Mouse (Mus musculus): ENCODE measurements around the gene Cacna2d1. TPM values are rescaled to one million over a fixed set of nuclear protein-coding genes. Genes with fewer than 3 reads are reported as not detected.

The Cacna2d1 gene
- polyA plus RNA-seq, 1 experiment from 2014 or later: 29.8 TPM

DNA sequence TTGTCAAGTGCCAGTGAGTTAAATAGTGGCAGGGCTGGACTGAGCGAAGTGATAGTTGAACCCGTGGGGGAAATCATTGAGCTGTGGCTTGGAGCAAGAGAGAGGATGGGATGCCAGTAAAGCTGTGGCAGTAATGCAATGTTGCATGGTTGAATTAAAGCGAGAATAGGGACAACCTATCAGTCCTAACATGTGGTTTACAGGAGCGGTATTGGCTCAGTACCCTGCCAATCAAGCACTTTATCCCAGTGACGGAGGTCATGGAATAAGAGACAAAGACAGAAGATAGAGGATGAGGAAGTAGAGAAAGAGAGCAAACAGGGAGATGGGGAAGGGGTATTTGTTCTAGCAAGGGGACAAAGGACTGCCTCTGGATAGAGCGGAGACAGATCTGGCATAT is 187.6 kb downstream of the Cacna2d1 start:
- no peaks in the 10 kb centered on the region for H3K27me3 ChIP-seq
- no peak overlapping the region for H3K4me2 ChIP-seq
- ATAC-seq (ENCODE audit: low FRiP score, low read depth): peak; percentile 33; the same call in 1 of the 2 replicates
- H3K4me3 ChIP-seq: no peak overlapping the region
- H3K4me1 ChIP-seq (replicated peaks): 0 out of 2 replicates have a peak, but pooled peaks cover 4% of the 10 kb centered on the region
- no peak overlapping the region for H3K27ac ChIP-seq (replicated peaks)
- H3K9ac ChIP-seq: no peak overlapping the region
- no peaks in the 10 kb centered on the region for H3K9me3 ChIP-seq
- 75% methylated on average over 6 of the region's 6 CpGs for WGBS
- H3K36me3 ChIP-seq: no peaks in the 10 kb centered on the region

DNA sequence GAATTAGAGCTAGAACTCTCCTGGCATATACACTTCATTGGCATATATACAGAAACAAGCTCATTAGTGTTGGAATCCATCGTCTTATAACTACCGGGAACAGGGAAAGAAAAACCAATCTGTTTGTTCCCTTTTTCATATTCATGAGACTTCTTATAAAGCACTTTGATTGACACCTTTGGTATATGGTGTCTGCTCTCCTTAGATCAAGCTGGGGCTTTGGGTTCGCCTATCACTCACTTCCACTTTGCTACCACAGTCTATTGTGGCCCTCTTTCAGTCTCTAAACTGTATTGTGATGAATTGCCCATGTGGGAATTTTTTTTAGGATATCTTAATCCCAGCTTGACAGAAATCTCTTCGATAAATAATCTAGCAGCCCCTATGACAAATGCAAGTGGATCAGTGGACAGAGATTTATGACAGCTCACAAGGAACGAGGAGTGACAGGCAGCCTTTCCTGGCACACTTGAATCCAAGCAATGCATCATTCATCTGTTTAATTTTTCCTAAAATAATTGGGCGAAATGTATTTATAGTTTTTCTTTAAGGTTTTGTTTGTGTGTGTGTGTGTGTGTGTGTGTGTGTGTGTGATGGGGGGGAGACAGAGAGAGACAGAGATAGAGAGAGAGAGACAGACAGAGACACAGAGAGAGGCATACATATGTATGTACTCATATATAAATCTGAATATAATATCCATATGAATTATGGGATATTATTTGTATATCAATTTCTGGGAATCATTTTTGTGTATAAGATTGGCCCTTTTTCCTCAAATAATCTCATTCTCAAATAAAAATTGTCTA is 200.0 kb downstream of the Cacna2d1 start:
- no peak overlapping the region for H3K4me2 ChIP-seq
- 43% methylated on average over 6 of the region's 6 CpGs for WGBS
- peak; percentile 65; the same call in 1 of the 2 replicates for ATAC-seq (ENCODE audit: low FRiP score, low read depth)

DNA sequence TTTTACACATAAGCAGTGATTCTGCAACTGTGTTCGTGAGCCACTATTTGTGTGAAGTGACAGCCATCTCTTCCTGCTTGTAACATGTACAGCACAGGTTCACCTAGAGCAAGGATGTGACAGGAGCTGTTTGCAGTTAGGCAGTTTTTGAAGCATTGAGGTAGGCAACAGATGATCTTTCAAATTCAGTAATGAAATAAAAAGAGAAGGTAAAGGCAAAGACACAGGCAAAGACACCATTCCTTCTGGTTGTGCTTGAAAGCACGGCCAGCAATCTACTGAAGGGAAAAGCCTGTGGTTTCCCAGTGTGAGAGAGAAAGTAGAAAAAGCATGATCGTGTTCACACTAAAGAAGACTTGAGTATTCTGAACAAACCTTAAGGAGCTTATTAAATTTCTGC is 201.5 kb downstream of the Cacna2d1 start:
- no peaks in the 10 kb centered on the region; the same call in 1 of the 2 replicates for H3K4me1 ChIP-seq (replicated peaks)
- H3K27ac ChIP-seq (replicated peaks): peak overlapping the region; percentile 45; the same call in 1 of the 2 replicates
- ATAC-seq (ENCODE audit: low FRiP score, low read depth): no peak
- no peaks in the 10 kb centered on the region for H3K36me3 ChIP-seq
- no peaks in the 10 kb centered on the region for H3K9me3 ChIP-seq
- no peak overlapping the region for H3K4me2 ChIP-seq
- H3K9ac ChIP-seq: no peak overlapping the region
- H3K4me3 ChIP-seq: no peak overlapping the region
- WGBS: 66% methylated on average over 3 of the region's 3 CpGs
- no peaks in the 10 kb centered on the region for H3K27me3 ChIP-seq

More for the DNA sequence above, 200.0 kb downstream of the Cacna2d1 start:
- Histone ChIP-seq H3K4me3 (no peak overlapping the region), H3K36me3 (no peaks in the 10 kb centered on the region), H3K9ac (no peak overlapping the region), H3K27ac (replicated peaks) (no peak overlapping the region), H3K9me3 (no peaks in the 10 kb centered on the region), H3K4me1 (replicated peaks) (no peaks in the 10 kb centered on the region; the same call in 1 of the 2 replicates), H3K27me3 (no peaks in the 10 kb centered on the region)

DNA sequence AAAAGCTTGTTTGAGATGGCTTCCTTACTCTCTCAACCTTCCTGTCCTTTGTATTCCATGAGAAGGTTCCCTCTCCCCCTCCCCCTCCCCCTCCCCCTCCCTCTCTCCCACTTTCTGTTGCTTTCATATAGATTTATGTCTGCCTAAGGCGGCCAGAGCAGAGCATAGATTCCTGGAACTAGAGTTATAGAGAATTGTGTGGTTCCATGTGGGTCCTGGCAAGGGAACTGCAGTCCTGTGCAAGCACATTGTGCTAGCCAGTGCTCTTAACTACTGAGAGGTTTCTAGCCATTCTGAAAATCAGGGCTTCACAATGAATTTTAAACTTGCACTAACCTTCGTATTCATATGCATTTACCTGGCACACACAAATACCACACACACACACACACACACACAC is 202.3 kb downstream of the Cacna2d1 start:
- H3K36me3 ChIP-seq: no peaks in the 10 kb centered on the region
- no peak overlapping the region for H3K27ac ChIP-seq (replicated peaks)
- no peaks in the 10 kb centered on the region; the same call in 1 of the 2 replicates for H3K4me1 ChIP-seq (replicated peaks)
- no peak overlapping the region for H3K4me3 ChIP-seq
- WGBS: 74% methylated on average over 2 of the region's 2 CpGs
- no peaks in the 10 kb centered on the region for H3K27me3 ChIP-seq
- ATAC-seq (ENCODE audit: low FRiP score, low read depth): no peak
- no peaks in the 10 kb centered on the region for H3K9me3 ChIP-seq
- no peak overlapping the region for H3K4me2 ChIP-seq
- no peak overlapping the region for H3K9ac ChIP-seq

DNA sequence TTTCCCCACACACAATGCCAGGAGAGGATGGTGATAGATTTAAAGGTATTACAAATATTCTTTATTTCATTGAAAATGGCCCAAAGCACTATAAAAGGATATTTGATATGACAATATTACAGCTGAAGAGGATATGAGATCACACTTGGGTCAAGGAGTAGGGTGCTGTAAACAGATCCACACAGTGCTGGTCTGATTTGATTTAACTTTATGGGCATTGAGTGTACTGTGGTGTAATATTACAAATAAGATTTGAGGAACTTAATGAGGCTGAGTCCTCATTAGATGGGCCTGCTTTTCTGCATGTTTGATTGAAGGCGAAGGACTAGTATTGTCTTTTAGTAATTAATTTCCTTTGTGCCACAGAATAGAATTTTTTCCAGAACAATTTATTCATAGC is 212.1 kb downstream of the Cacna2d1 start:
- ATAC-seq (ENCODE audit: low FRiP score, low read depth): 0 out of 2 replicates have a peak, but pooled peaks have one; percentile 42
- Histone ChIP-seq H3K9me3 (no peaks in the 10 kb centered on the region), H3K4me2 (no peak overlapping the region), H3K27me3 (no peaks in the 10 kb centered on the region), H3K4me1 (replicated peaks) (no peaks in the 10 kb centered on the region), H3K9ac (no peak overlapping the region), H3K4me3 (no peak overlapping the region), H3K36me3 (no peaks in the 10 kb centered on the region), H3K27ac (replicated peaks) (no peak overlapping the region)
- 80% methylated on average over 1 of the region's 1 CpGs for WGBS

DNA sequence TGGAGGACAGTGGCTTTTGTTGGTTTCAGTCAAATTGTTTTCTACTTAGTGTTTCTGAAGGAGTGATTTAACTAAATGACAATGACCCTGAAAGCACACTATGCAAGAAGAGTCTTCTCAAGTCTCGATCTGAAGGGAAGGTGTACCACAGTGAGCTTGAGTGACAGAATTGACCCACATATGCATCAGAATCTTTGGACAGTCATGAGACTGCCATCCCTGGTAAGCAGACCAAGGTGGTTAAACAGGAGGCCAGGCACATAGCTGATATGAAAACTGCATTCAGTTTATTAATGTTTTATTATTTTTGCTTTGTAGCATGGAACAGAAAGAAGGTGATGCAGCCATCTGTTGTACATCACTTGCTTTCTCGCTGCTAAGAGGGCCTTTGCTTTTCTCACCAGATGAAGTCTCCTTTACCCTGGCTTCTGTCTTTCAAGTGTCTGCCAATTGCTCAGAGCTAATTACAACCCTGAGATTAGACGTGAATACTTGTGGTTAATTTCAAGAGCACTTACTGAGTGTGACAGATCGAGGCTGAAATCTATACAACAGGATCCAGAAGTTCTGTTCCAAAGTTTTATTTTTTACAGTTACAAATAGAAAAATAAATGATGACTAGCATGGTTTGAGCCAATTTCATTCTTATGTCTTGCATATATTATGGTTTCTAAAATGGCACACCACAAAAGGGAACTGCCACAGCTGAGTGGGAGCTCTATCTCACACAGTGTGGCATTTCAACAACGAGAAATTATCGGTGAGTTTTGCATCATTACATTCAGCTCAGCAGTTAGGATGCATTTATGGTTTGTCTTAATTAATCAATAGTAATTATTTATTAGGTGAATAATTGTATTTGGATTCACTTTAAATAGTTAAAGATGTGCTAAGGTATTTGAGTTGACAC is 221.1 kb downstream of the Cacna2d1 start:
- H3K27me3 ChIP-seq: no peaks in the 10 kb centered on the region
- H3K4me1 ChIP-seq (replicated peaks): no peaks in the 10 kb centered on the region
- no peak overlapping the region for H3K4me2 ChIP-seq
- H3K9ac ChIP-seq: no peak overlapping the region
- H3K36me3 ChIP-seq: no peaks in the 10 kb centered on the region
- ATAC-seq (ENCODE audit: low FRiP score, low read depth): no peak
- no peak overlapping the region for H3K27ac ChIP-seq (replicated peaks)
- H3K4me3 ChIP-seq: no peak overlapping the region
- no peaks in the 10 kb centered on the region for H3K9me3 ChIP-seq
- WGBS: 76% methylated on average over 6 of the region's 6 CpGs

DNA sequence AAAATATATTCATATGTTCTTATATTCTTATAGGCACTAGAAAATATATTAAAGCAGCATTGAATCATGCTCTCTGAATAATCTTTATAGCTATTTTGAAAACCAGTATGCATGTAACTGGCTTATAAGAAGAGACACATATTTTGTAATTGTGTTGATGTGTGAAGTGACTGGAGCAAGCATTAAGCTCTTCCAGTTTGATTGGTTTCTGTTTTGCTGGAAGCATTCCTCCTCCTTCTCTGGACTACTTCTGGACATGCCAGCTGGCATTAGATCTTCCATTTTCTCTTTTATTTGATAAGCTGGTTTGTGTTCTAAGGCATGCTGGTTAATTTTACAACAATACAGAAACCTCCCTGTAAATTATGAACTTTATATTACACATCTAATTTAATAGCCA is 228.8 kb downstream of the Cacna2d1 start:
- H3K4me3 ChIP-seq: no peak overlapping the region
- H3K27ac ChIP-seq (replicated peaks): no peak overlapping the region
- H3K36me3 ChIP-seq: no peaks in the 10 kb centered on the region
- no peak overlapping the region for H3K9ac ChIP-seq
- peaks cover 8% of the 10 kb centered on the region for H3K4me1 ChIP-seq (replicated peaks)
- H3K4me2 ChIP-seq: no peak overlapping the region
- no peak for ATAC-seq (ENCODE audit: low FRiP score, low read depth)
- no peaks in the 10 kb centered on the region for H3K27me3 ChIP-seq
- H3K9me3 ChIP-seq: no peaks in the 10 kb centered on the region

DNA sequence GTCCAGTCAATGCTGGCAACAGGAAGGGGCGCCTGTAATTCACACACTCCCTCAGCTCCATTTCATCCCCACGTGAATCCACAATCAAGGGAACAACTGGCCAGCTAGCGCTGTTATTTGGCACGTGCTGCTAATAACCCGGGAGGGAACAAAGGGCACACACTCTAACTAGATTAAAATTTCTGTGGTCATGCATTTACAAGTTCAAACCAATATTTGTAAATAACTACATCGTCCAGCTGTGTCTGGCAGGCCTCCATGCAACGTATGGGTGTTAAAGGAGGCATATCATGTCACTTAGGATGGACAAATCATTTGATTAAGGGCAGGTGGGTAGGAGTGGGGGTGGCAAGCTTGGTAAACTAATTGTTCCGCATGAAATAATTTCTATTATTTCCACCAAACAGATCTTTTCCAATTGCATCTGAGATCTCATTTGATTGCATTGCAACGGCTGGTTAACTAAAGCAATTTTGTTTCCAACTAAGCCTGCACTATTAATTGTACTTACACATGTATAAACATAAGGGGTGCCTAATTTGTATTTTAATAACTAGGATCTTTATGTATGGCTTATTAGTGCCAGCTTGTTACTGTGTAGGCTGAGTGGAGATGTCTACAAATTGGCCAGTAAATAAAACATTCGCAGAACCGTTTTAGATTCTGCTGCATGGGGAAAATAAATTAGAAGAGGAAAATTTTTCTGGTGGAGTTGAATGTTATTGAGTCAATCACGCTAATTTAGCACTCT is 231.8 kb downstream of the Cacna2d1 start:
- Histone ChIP-seq H3K4me2 (0 out of 2 replicates have a peak overlapping the region, but pooled peaks have one; percentile 17), H3K9me3 (no peaks in the 10 kb centered on the region), H3K9ac (no peak overlapping the region), H3K36me3 (no peaks in the 10 kb centered on the region), H3K4me3 (no peak overlapping the region), H3K4me1 (replicated peaks) (peaks cover 8% of the 10 kb centered on the region), H3K27ac (replicated peaks) (peak overlapping the region; percentile 57; the same call in 1 of the 2 replicates), H3K27me3 (no peaks in the 10 kb centered on the region)
- 36% methylated on average over 12 of the region's 12 CpGs for WGBS
- peak; percentile 85 for ATAC-seq (ENCODE audit: low FRiP score, low read depth)

DNA sequence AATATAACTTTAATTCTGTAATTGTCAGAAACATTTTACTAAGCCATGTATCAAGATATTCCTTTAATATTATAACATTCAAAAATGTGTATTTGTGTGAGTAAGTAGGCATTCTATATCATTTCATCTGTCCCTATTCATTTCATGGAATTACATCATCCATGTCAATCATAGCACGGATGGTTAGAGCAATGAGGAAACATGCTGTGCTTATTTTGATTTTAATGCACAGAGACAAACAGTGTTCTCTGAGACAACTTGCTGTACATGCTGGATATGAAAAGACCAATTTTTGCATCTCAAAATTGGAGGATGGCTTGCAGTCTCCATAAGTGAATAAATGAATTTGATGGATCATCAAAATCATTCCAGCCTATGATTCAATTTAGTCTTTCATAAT is 232.4 kb downstream of the Cacna2d1 start:
- Histone ChIP-seq H3K27me3 (no peaks in the 10 kb centered on the region), H3K36me3 (no peaks in the 10 kb centered on the region), H3K9me3 (no peaks in the 10 kb centered on the region), H3K27ac (replicated peaks) (no peak overlapping the region), H3K4me1 (replicated peaks) (peaks cover 8% of the 10 kb centered on the region), H3K9ac (no peak overlapping the region), H3K4me2 (no peak overlapping the region), H3K4me3 (no peak overlapping the region)
- WGBS: 53% methylated on average over 1 of the region's 1 CpGs
- 0 out of 2 replicates have a peak, but pooled peaks have one; percentile 27 for ATAC-seq (ENCODE audit: low FRiP score, low read depth)

DNA sequence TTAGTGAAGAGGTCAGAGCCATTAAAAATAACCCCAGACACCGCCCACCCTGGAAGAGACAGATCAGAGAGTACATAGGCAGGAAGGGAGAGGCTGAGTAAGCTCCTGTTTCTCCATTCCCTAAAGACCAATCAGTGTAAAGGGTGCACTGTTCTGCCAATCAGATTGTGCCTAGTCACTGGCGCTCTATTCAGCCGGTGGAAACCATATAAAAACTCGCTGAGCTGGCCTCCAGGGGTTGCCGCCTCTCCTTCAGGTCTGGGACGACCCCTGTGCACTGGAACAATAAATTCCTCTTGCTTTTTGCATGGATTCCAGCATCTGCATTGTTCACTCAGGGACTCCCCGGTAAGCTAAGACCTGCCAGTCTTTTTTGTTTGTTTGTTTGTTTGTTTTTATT is 246.6 kb downstream of the Cacna2d1 start:
- no peaks in the 10 kb centered on the region for H3K36me3 ChIP-seq
- H3K4me1 ChIP-seq (replicated peaks): no peaks in the 10 kb centered on the region
- no peak for ATAC-seq (ENCODE audit: low FRiP score, low read depth)
- no peak overlapping the region for H3K4me2 ChIP-seq
- no peak overlapping the region for H3K4me3 ChIP-seq
- no peak overlapping the region for H3K9ac ChIP-seq
- 74% methylated on average over 7 of the region's 7 CpGs for WGBS
- H3K27me3 ChIP-seq: no peaks in the 10 kb centered on the region
- no peaks in the 10 kb centered on the region for H3K9me3 ChIP-seq
- H3K27ac ChIP-seq (replicated peaks): no peak overlapping the region

DNA sequence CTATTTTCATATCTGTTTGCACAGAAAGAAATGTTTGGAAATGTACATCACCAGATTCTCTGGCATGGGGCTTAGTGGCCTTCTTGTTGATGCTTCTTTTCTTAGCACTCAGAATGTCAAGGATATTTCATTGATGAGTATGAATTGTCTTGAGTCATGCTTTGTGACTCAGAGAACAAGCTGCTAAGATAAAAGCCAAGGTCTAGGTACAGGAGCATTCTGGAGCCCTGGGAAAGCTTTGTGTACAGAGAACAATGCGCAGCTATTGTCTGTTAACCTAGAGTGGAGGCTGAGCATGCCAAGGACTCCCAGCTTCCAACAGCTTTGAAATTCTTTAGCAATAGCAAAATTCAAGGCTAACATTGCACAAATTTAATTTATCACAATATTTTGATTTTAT is 249.6 kb downstream of the Cacna2d1 start:
- H3K4me3 ChIP-seq: no peak overlapping the region
- H3K9ac ChIP-seq: no peak overlapping the region
- no peaks in the 10 kb centered on the region for H3K27me3 ChIP-seq
- no peak for ATAC-seq (ENCODE audit: low FRiP score, low read depth)
- no peak overlapping the region for H3K27ac ChIP-seq (replicated peaks)
- no peak overlapping the region for H3K4me2 ChIP-seq
- H3K36me3 ChIP-seq: no peaks in the 10 kb centered on the region
- no peaks in the 10 kb centered on the region for H3K4me1 ChIP-seq (replicated peaks)
- no peaks in the 10 kb centered on the region for H3K9me3 ChIP-seq
- 92% methylated on average over 1 of the region's 1 CpGs for WGBS

Measured in hindbrain, embryonic 15.5 days (tissue).